Mouse (Mus musculus): ENCODE data around the gene Hdac4. TPM values are rescaled to one million over a fixed set of nuclear protein-coding genes. Genes with fewer than 3 reads are reported as not detected.

Gene Hdac4
- polyA plus RNA-seq, 1 experiment from 2014 or later: 3.0 TPM

- 57% methylated on average over 2 of the region's 2 CpGs for WGBS (ENCODE audit: insufficient replicate concordance)
Observed at GRCm38 (mm10) chr1:92137136-92137848, 58.2 kb downstream of the Hdac4 start.

DNA sequence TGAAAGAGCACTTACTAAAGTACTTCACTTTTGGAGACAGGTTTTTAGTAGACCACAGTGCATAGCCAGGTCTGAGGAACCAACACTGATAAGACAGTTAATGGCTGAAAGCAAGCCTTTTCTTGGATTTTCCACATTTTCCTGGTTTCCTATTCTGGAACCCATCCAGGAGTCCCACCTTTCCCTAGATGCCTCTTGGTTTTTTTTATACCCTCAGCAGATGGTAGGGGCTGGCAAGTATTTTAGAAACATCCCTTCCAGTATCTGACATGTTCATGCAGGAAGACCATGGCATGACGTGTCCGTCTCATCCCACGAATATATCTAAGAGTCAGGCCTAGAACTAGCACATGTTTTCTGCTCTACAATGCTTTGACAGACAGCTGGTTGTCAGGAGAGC is 59.1 kb downstream of the Hdac4 start:
- Histone ChIP-seq H3K27me3 (ENCODE audit: insufficient read depth, low read length) (no peaks in the 10 kb centered on the region), H3K36me3 (replicated peaks; ENCODE audit: insufficient read depth, low read length) (no peaks in the 10 kb centered on the region), H3K4me2 (ENCODE audit: low read depth, low read length) (no peak overlapping the region), H3K27ac (ENCODE audit: low read depth) (no peak overlapping the region), H3K9me3 (ENCODE audit: low read length) (no peaks in the 10 kb centered on the region), H3K9ac (replicated peaks) (no peak overlapping the region), H3K4me3 (ENCODE audit: low read depth, low read length) (no peak overlapping the region), H3K4me1 (ENCODE audit: insufficient read depth) (no peaks in the 10 kb centered on the region)
- DNase-seq (no peak), ATAC-seq (no peak)
- WGBS (ENCODE audit: insufficient replicate concordance): 78% methylated on average over 3 of the region's 3 CpGs
- TF ChIP-seq EP300 (IDR thresholded peaks at IDR 0.05; ENCODE audit: low read depth): no peak
- TF ChIP-seq CTCF (IDR thresholded peaks at IDR 0.05; ENCODE audit: low read depth): no peak

More at GRCm38 (mm10) chr1:92137136-92137848, 58.2 kb downstream of the Hdac4 start:
- no peak overlapping the region for H3K4me3 ChIP-seq (ENCODE audit: low read depth, low read length)
- peaks cover under 1% of the 10 kb centered on the region; the same call in 1 of the 2 replicates for H3K4me1 ChIP-seq (ENCODE audit: insufficient read depth)
- H3K27ac ChIP-seq (ENCODE audit: low read depth): no peak overlapping the region
- TF ChIP-seq CTCF (IDR thresholded peaks at IDR 0.05; ENCODE audit: low read depth): no peak
- TF ChIP-seq EP300 (IDR thresholded peaks at IDR 0.05; ENCODE audit: low read depth): 0 out of 2 replicates have a peak, but pooled peaks have one; percentile 32
- no peaks in the 10 kb centered on the region for H3K27me3 ChIP-seq (ENCODE audit: insufficient read depth, low read length)
- H3K36me3 ChIP-seq (replicated peaks; ENCODE audit: insufficient read depth, low read length): no peaks in the 10 kb centered on the region
- H3K9me3 ChIP-seq (ENCODE audit: low read length): no peaks in the 10 kb centered on the region
- no peak overlapping the region for H3K4me2 ChIP-seq (ENCODE audit: low read depth, low read length)
- no peak overlapping the region for H3K9ac ChIP-seq (replicated peaks)
- ATAC-seq (no peak), DNase-seq (peak; percentile 34)

DNA sequence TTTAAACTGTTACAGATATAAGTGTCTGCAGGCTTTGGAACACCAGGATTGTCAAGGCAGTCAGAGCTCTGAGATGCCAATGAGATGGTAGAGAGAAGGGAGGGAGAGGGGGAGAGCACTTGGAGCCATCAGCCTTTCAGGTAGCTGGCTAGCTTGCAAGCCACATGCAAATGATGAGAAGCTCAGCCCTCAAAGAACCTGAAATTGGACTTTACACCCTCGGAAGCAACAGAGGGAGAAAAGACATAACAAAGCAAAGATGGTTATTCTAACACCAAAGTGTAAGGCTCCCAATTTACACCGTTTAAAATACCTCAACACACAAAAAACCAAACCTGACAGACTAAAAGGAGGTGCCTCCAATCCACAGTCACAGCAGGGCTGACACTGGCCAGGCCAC is 63.3 kb downstream of the Hdac4 start:
- TF ChIP-seq CTCF (IDR thresholded peaks at IDR 0.05; ENCODE audit: low read depth) (no peak), EP300 (IDR thresholded peaks at IDR 0.05; ENCODE audit: low read depth) (no peak)
- DNase-seq (no peak), ATAC-seq (no peak)
- WGBS (ENCODE audit: insufficient replicate concordance): 41% methylated on average over 2 of the region's 2 CpGs
- Histone ChIP-seq H3K9ac (replicated peaks) (no peak overlapping the region), H3K36me3 (replicated peaks; ENCODE audit: insufficient read depth, low read length) (no peaks in the 10 kb centered on the region), H3K27ac (ENCODE audit: low read depth) (no peak overlapping the region), H3K9me3 (ENCODE audit: low read length) (no peaks in the 10 kb centered on the region), H3K4me3 (ENCODE audit: low read depth, low read length) (no peak overlapping the region), H3K27me3 (ENCODE audit: insufficient read depth, low read length) (no peaks in the 10 kb centered on the region), H3K4me1 (ENCODE audit: insufficient read depth) (peaks cover 4% of the 10 kb centered on the region; the same call in 1 of the 2 replicates), H3K4me2 (ENCODE audit: low read depth, low read length) (no peak overlapping the region)

- Histone ChIP-seq H3K9ac (replicated peaks) (0 out of 2 replicates have a peak overlapping the region, but pooled peaks have one; percentile 7), H3K36me3 (replicated peaks; ENCODE audit: insufficient read depth, low read length) (no peaks in the 10 kb centered on the region), H3K4me2 (ENCODE audit: low read depth, low read length) (no peak overlapping the region), H3K9me3 (ENCODE audit: low read length) (no peaks in the 10 kb centered on the region), H3K4me3 (ENCODE audit: low read depth, low read length) (no peak overlapping the region), H3K4me1 (ENCODE audit: insufficient read depth) (peaks cover 5% of the 10 kb centered on the region; the same call in 1 of the 2 replicates), H3K27ac (ENCODE audit: low read depth) (no peak overlapping the region), H3K27me3 (ENCODE audit: insufficient read depth, low read length) (no peaks in the 10 kb centered on the region)
- ATAC-seq (peak; percentile 54), DNase-seq (peak; percentile 50)
- WGBS (ENCODE audit: insufficient replicate concordance): 62% methylated on average over 6 of the region's 6 CpGs
- TF ChIP-seq EP300 (IDR thresholded peaks at IDR 0.05; ENCODE audit: low read depth) (0 out of 2 replicates have a peak, but pooled peaks have one; percentile 9), CTCF (IDR thresholded peaks at IDR 0.05; ENCODE audit: low read depth) (no peak)
Observed at GRCm38 (mm10) chr1:92130470-92131100, 64.9 kb downstream of the Hdac4 start.

DNA sequence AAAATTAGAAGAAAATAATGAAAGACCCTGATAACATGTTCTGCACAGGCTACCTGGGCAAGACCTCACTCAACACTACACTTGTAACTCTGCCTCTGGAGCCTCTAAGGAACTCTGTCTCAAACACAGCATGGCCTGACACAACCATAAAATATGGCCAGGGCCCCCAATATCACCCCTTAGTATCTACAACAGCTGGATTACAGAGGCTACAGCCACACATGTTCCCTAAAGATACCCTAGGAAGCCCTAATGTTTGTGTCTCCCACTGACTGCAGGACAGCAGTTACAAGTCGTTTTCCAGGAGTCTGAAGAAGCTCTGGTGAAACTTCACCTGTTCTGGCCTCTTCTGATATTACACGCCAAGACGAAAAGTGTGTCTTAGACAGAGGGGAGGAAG is 65.7 kb downstream of the Hdac4 start:
- no peak for DNase-seq
- no peak overlapping the region for H3K4me2 ChIP-seq (ENCODE audit: low read depth, low read length)
- H3K9ac ChIP-seq (replicated peaks): no peak overlapping the region
- ATAC-seq: no peak
- no peak for TF ChIP-seq CTCF (IDR thresholded peaks at IDR 0.05; ENCODE audit: low read depth)
- no peak for TF ChIP-seq EP300 (IDR thresholded peaks at IDR 0.05; ENCODE audit: low read depth)
- no peak overlapping the region for H3K27ac ChIP-seq (ENCODE audit: low read depth)
- 60% methylated on average over 3 of the region's 3 CpGs for WGBS (ENCODE audit: insufficient replicate concordance)
- H3K9me3 ChIP-seq (ENCODE audit: low read length): no peaks in the 10 kb centered on the region
- peaks cover 5% of the 10 kb centered on the region; the same call in 1 of the 2 replicates for H3K4me1 ChIP-seq (ENCODE audit: insufficient read depth)
- H3K27me3 ChIP-seq (ENCODE audit: insufficient read depth, low read length): no peaks in the 10 kb centered on the region
- H3K4me3 ChIP-seq (ENCODE audit: low read depth, low read length): no peak overlapping the region
- H3K36me3 ChIP-seq (replicated peaks; ENCODE audit: insufficient read depth, low read length): no peaks in the 10 kb centered on the region

DNA sequence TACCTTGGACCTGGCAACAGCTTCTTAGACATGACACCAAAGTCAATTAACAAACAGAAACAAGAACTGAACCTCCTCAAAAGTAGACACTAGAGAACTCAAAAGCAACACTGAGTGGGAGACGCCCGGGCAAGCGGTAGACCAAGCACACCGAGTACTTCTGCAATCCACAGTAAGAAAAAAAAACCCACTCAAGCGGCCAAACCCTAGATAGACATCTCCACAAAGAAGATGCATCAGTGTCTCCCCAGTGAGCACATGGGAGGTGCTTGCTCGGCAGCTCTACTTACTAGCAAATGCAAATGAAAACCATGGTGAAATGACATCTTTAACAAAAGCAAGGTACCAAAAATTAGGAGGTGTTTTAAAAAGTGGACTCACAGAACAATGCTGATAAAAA is 67.7 kb downstream of the Hdac4 start:
- H3K4me1 ChIP-seq (ENCODE audit: insufficient read depth): peaks cover 5% of the 10 kb centered on the region; the same call in 1 of the 2 replicates
- H3K9ac ChIP-seq (replicated peaks): no peak overlapping the region
- no peak for ATAC-seq
- no peak overlapping the region for H3K4me3 ChIP-seq (ENCODE audit: low read depth, low read length)
- no peaks in the 10 kb centered on the region for H3K36me3 ChIP-seq (replicated peaks; ENCODE audit: insufficient read depth, low read length)
- H3K27me3 ChIP-seq (ENCODE audit: insufficient read depth, low read length): no peaks in the 10 kb centered on the region
- H3K9me3 ChIP-seq (ENCODE audit: low read length): no peaks in the 10 kb centered on the region
- WGBS (ENCODE audit: insufficient replicate concordance): 51% methylated on average over 6 of the region's 6 CpGs
- H3K4me2 ChIP-seq (ENCODE audit: low read depth, low read length): no peak overlapping the region
- no peak for DNase-seq
- no peak for TF ChIP-seq CTCF (IDR thresholded peaks at IDR 0.05; ENCODE audit: low read depth)
- TF ChIP-seq EP300 (IDR thresholded peaks at IDR 0.05; ENCODE audit: low read depth): no peak
- no peak overlapping the region for H3K27ac ChIP-seq (ENCODE audit: low read depth)

Measured in liver, postnatal 0 days (tissue).